Mouse (Mus musculus) brain, embryonic 14.5 days (tissue): ENCODE measurements at regions not wholly inside any gene's neighbourhood (a gene's known extent, or its start where the extent isn't known, plus 50 kb on each side); places are given as distances from the start of the nearest gene placed in this dataset.

Source experiments
- CTCF ChIP-seq: fragments of 200-500 bp; IDR thresholded peaks from 2 replicates; pipeline ENCODE4 v1.5.1; 2012; ENCODE audit warnings: inconsistent platforms, mild to moderate bottlenecking, moderate library complexity, borderline replicate concordance; ENCODE audit not compliant: insufficient read depth, insufficient read length; ENCODE audit errors: extremely low read depth
- POLR2A ChIP-seq: fragments of 200-500 bp; IDR thresholded peaks from 2 replicates; pipeline ENCODE4 v1.6.1; 2012; ENCODE audit warnings: mild to moderate bottlenecking, inconsistent platforms, borderline replicate concordance; ENCODE audit not compliant: poor library complexity, insufficient read depth, insufficient read length, severe bottlenecking; ENCODE audit errors: extremely low read depth

- no peak for TF ChIP-seq CTCF
- no peak for TF ChIP-seq POLR2A
These were observed 306.0 kb downstream of the Gm6377 start for GRCm38 (mm10) chrX:109502571-109502970.
